Mouse (Mus musculus): ENCODE measurements around the gene Mpdu1.
A peak's percentile ranks its signal among the peaks of the same experiment; 100 is the strongest.
"Not testable (repeated sequence)": the region's sequence is repeated elsewhere in the genome, so short reads cannot be mapped to it uniquely, and the experiment has no call there.

The Mpdu1 gene

DNA sequence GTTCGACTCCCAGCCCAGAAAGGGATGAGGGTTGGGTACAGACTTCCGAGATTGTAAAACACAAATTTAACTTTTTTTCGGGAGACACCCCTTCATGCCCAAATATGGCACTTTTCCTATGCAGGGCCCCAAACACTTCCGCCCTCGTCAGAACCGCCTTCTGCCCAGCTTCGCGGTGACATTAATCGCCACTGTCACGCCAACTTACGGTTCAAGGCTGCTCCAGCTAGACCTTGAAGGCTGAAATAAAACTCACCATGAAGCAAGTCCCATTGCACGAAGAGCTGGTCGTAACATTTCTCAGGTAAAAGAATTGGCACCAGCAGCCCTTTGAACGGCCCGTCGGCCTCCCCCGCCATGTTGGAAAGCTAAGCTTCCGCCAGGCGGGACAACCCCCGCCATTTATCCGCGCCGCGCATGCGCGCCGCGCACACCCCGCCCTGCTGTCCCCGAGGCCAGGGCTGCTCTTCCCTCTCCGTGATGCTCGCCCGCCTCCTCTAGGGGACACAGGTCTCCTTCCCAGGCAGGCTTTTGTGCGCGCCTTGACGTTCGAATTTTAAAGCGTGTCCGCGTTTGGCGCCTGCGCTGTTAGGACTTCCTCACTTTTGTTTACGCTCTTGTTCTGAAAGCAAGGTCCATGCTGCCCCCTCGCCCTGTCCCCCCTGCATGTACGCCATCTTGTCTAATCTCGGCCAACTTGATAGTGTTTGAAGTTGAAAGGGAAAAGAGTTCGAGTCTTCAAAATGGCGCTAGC lies at the start of gene Mpdu1:
TSS of gene Mpdu1 (minus strand) at position 430 of the 754 bp plus-strand sequence.
- DNase-seq (ENCODE audit: low spot score in 2 of 2): peak; percentile 93 to 97

DNA sequence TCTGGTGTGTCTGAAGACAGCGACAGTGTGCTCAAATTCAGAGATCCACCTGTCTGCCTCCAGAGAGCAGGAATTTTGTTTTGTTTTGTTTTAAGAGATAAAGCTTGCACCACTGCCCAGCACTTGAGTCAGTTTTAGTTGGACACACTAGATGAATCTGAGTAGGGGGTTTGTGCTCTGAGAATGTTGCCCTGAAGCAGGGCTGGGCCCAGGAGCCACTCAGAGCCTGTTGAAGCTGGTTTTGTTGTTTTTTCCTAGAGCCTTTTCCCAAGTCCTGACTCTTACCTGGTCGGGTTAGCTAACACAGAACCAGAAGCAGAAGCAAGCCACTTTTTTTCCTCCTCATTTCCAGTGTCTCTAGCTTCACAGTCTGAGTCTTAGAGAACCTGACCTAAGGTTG lies 48.6 kb upstream of the Mpdu1 start:
- no peak for DNase-seq (ENCODE audit: low spot score in 2 of 2)

DNA sequence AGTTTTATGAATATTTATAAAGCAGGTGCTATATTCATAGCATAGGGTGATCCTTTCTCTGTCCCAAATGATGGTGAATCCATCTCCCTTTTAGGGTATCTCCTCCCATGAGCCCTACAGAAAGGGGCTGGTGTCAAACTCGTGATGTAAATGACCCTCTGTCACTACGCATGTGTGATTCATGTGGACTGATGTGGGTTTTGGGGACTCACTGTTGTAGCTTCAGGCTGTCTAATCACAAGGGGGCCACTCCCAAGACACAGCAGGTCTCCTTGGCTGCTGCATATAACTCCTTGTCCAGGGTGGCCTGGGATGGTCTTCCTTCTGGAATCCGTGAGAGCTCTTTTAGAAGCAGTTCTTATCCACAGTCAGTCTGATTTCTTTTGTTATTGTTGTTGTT lies 48.0 kb upstream of the Mpdu1 start:
- no peak for DNase-seq (ENCODE audit: low spot score in 2 of 2)

DNA sequence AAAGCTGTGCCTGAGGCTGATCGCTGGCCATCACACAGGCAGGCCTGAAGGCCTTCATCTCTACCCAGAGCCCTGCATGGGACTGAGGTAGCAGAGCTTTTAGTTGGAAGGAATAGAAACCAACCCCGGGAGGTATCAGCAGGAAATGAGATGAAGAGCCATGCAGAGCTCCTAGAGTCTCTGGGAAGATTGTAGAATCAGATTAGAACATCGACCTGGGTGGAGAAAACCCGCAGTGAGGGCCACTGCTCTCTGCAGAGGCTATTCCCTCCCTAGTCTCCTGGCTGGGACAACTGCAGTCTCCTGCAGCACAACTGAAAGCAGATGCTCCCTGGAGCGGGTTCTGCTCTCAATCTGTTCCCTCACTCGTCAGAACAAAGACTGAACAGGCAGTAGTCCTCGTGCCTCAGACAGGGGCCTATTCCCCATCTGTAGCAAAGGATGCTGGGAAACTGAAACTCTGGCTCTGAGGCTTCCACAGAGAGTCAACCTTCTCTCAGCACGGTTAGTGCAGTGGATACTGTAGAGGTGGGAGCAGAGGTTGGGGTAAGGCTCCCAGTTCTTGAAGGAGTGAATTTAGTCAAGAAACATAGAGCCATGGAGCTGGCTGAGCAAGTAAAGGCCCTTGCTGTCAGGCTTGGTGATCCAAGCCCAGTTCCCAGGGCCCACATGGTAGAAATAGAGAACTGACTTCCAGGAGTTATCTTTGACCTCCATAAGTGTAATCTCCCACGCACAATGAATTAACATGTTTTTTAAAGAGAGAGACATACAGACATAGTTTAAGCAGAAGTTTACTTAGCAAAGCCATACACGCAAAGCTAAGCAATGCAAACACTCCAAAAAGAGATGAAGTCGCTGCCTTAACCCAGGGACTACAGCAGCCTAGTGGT lies 47.4 kb upstream of the Mpdu1 start:
- DNase-seq (ENCODE audit: low spot score in 2 of 2): no peak

DNA sequence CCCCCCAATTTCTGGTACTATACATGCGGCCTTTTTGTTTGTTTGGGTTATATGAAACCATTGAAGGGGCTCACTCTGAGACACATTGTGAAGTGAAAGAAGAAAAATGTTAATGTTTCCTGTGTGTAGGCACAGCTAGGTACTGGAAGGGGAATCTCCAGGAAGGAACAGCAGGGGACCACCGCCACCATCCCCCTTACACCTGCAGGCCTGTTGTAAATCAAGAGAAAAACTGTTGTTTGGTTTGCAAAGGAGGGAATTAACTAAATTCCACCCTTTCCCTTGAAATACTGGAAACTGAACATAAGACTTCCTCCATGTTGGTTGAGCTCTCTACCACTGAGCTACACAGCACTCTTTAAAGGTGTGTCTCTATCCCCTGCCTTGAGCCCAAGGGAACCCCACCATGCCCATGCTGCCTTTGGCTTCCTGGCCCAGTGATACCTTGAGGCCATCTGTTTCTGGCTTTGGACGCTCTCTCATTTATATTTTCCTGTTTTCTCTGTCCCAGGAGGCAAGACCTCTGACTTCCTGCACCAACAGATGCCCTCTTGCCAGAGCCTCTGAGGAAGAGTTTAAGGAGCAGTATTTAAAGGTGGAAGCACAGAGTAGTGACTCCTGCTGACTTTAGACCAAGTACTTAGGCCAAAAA lies 46.3 kb upstream of the Mpdu1 start:
- DNase-seq (ENCODE audit: low spot score in 2 of 2): no peak

DNA sequence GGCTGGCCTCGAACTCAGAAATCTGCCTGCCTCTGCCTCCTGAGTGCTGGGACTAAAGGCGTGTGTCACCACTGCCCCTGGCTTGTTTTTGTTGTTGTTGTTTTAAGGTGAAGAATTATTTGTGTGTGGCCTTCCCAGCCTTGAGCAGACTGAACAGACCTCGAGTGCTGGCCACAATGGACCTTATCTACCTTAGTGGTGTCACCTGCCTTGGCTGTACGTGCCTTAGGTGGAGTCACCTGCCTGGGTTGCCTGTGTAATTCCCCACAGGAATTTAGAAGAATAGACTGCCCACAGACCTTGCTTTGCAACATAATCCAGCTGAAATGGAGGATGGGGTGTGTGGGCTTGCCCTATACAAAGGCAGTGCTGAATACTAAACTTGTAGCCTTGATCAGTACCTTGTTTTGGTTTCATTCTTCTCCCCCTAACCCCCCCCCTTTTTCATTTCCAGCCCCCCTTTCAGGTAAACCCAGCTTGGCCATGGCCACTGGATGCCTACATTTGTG lies 45.5 kb upstream of the Mpdu1 start:
- DNase-seq (ENCODE audit: low spot score in 2 of 2): no peak

DNA sequence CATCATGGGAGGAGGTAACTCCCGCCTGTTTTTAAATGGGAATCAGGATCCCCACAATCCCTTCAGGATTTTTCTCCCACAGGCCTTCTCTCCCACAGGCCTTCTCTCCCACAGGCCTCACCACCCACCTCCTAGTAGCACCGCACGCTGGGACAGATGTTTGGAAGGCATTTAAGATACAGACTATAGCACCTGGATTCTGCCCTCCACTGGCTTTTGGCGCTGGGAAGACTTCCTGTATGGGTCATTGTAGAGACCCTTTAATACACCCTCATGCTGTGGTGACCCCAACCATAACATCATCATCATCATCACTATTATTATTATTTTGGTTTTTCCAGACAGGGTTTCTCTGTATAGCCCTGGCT lies 45.0 kb upstream of the Mpdu1 start:
- no peak for DNase-seq (ENCODE audit: low spot score in 2 of 2)

DNA sequence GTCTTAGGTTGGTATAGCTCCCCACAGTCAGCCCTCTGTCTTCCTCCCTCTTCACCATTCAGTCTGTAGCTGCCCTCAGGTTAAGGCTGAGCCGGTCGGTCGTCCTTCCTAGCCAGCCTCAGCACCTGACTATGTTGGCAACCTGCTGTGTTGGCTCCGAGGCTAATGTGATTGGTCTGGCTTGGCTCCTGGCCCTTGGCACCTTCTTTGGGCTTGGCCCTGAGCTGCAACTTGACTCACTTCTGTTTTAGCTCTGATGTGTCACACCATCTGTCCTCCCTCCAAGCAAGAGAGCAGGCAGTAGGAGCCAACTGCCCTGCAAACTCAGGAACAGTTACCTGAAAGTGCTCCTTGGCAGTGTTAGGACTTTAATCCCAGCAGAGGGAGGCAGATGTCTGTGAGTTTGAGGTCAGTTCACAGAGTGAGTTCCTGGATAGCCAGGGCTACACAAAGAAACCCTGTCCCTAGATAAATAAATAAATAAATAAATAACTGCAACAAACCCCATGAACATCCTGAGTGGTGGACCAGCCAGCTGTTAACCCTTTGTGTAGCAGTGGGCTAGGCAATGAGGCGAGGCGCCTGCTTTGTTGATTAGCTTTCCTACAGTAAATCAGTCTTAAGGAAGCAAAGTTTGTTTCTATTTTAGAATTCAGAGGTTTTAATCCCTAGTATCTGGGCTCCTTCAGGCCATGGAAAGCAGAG lies 44.5 kb upstream of the Mpdu1 start:
- no peak for DNase-seq (ENCODE audit: low spot score in 2 of 2)

DNA sequence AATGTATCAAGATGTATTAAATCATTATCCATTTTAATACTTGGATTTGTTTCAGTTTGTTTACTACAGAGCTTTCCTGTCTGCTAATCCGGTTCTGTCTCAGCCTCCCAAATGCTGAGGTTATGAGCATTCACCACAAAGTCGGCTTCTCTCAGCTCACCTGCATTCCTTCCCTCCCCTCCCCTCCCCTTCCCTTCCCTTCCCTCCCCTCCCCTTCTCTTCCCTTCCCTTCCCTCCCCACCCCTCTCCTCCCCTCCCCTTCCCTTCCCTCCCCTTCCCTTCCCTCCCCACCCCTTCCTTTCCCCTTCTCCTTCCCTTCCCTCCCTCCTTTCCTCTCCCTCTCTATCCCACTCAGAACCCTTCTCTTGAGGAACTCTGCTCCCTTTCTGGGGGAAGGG lies 42.2 kb upstream of the Mpdu1 start:
- no peak for DNase-seq (ENCODE audit: low spot score in 2 of 2)

DNA sequence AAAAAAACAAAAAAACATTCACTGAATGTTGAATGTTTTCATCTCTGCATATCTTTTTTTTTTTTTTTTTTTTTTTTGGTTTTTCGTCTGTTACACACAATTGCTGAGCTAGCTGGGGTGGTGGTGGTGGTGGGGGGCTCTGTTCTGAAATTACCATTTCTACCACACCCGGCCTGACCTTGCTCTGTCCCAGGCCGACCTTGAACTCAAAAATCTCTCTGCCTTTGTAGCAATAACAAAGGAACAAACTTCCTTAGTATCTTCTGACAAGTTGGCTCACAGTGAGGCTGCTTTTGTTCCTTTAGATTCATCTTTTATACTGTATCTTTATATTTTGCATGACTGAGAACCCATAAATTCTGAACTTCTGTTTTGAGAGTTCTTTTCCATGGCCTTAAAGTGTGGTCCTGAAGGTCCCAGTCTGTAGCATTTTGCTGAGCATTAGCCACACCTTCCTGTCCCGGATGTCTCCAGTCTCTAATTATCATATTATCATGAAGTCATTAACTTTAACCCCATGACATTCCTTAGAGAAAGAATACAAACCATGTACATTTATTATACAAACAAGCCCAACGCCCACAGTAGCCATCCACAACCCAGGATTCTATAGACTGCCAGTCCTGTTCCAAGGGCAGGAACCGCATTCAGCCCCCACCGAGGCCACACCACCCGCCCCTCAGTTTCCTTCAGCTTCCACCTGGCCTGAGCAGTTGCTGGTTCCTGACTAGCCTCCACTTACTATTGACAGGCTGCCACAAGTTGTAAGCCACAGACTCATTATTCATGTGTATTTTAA lies 41.6 kb upstream of the Mpdu1 start:
- DNase-seq (ENCODE audit: low spot score in 2 of 2): no peak

DNA sequence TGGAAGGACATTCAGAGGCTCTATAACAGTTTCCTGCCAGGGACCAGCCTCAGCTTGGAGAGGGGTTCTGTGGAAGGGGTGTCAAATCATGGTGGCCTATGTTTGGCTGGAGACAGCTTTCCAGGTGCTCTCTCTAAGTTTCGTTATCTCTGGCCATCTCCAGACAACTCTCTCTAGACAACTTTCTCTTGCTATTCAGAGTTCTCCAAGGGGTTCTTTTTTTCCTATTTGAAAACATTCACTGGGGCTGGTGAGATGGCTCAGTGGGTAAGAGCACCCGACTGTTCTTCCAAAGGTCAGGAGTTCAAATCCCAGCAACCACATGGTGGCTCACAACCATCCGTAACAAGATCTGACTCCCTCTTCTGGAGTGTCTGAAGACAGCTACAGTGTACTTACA lies 40.9 kb upstream of the Mpdu1 start:
- not testable (repeated sequence) for DNase-seq (ENCODE audit: low spot score in 2 of 2)

DNA sequence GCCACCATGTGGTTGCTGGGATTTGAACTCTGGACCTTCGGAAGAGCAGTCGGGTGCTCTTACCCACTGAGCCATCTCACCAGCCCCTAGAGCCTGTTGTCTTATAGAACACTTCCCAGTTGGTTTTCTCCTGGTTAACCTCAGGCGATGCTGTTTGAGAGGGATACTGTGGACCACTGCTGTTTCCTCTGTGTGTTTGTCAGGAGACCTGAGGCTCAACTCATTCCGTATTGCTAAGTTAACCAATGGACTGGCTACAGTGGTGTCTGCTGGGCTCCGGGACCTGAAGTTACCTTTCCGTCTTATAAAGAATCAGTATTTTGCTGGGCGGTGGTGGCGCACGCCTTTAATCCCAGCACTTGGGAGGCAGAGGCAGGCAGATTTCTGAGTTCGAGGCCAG lies 40.4 kb upstream of the Mpdu1 start:
- DNase-seq (ENCODE audit: low spot score in 2 of 2): not testable (repeated sequence)

DNA sequence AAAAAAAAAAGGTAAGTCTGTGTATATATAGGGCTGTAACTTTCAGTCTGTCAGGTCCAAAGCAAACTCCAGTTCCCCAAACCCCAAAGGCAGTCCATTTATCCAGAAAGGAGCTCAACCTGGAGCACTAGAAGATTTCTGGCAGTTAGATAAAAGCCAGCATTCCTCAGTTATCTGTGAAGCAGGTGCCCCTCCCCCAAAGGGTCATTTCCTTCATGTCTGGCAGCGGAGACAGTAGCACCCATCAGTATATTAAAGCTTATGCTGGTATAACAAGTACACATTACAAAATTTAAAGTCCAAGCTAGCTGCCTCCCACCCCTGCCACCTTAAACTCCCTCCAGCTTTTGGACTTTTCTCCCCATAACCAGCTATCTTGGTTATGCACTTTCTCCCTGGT lies 37.2 kb upstream of the Mpdu1 start:
- no peak for DNase-seq (ENCODE audit: low spot score in 2 of 2)

DNA sequence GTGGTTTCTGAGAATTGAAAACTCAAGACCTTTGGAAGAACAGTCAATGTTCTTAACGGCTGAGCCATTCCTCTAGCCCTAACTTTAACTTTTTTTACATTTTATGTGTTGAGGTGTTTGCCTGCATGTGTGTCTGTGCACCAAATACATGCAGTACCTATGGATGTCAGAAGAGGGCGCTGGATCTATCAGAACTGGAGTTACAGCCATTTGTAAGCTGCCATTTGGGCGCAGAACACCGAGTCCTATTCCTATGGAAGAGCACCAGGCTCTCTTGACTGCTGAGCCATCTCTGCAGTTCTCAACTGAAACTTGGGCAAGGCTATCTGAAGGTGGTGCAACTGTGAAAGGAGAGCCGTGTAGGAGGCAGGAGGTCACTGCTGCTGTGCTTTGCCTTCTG lies 36.1 kb upstream of the Mpdu1 start:
- DNase-seq (ENCODE audit: low spot score in 2 of 2): no peak

DNA sequence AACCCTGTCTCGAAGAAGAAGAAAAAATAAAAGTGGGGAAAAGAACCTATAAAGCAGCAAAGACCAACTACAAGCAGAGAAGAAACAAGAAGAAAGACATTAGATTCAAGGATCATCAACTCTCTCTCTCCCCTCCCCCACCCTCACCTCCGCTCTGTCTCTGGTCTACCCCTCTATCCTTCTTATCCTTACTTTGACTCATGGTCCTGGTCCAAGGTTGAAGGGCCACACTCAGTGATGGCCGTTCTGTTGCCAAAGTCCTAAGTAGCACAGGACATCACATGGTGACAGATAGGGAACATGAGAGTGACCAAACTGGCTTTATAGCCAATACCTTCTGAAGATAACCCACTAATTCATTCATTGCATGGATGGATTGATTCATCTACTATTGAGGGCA lies 35.0 kb upstream of the Mpdu1 start:
- no peak for DNase-seq (ENCODE audit: low spot score in 2 of 2)

DNA sequence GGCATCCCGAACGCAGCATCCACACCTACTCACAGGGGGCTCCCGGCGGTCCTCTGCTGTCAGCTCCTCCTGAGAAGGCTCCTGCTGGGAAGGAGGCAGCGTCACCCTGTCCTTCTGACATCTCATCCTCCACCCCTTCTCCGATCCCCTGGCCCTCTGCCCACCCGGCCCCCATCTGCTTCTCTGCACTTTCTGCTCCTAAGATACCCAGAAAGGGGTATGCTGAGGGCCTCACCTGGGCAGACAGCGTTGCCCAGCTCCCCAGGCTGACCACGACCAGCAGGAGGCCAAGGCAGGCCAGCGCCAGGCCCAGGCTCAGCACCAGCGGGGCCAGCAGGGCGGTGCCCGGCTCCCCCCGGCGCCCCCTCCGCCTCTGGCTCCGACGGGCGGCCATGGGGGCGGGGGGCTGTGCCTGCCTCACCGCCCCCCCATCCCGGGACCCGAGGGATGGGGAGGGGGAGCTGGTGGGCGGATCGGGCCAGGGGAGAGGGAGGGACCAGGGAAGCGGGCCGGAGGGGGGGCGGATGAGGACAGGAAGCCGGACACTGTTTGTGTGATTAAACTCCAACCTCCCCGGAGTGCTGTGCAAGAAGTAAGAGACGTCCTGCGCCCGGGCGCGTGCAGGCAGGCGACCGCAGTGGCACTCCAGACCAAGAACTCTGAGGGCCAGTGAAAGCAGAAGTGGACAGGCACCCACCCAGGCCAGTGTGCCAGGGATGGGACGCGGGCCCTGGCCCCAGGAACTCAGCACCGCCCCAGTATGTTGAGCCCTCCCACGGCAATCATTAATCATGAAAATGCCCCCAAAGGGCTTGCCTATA lies 33.1 kb upstream of the Mpdu1 start, which contains the start of the genes Tnfsf12 and Tnfsfm13:
TSS of gene Tnfsf12 (minus strand) at position 489 of the 821 bp plus-strand sequence.
TSS of gene Tnfsfm13 (minus strand) at position 738 of the 821 bp plus-strand sequence.
- peak in 1 of 2 experiments; percentile 33 for DNase-seq (ENCODE audit: low spot score in 2 of 2)

DNA sequence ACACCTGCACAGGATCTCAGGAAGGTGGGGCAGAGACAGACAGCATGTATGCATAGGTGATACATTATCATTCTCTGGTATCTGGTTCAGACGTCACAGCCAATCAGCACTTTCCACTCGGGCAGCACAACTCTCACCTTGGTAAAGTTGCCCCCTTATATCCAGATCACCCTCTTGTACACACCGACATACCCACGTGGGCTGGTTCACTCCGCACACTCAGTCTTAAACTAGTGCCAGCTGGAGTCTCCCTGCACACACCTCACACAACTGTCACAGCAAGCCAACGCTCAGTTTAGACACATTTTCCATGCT lies 32.6 kb upstream of the Mpdu1 start:
- DNase-seq (ENCODE audit: low spot score in 2 of 2): no peak

DNA sequence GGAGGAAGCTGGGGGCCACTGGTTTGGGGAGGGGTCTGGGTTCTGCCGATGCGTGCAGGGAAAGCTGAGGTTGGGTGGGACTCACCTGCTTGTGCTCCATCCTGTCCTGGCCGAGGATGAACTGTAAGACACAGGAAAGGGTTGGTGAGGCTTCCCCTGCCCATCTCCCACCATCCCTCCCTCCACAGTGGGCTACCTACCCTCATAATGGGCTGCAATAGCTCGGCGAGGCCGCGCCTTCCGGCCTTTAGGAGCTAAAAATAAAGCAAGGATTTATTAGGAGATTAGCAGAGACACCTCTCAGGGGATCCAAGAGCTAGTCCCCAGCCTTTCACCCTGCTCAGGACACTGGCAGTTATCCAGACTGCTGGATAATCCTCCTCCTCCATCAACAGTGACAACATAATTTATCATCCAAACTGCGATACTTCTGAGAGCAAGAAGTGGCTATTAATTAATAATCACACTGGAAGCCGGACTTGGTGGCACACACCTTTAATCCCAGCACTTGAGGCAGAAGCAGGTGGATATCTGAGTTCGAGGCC lies 31.1 kb upstream of the Mpdu1 start:
- DNase-seq (ENCODE audit: low spot score in 2 of 2): no peak

DNA sequence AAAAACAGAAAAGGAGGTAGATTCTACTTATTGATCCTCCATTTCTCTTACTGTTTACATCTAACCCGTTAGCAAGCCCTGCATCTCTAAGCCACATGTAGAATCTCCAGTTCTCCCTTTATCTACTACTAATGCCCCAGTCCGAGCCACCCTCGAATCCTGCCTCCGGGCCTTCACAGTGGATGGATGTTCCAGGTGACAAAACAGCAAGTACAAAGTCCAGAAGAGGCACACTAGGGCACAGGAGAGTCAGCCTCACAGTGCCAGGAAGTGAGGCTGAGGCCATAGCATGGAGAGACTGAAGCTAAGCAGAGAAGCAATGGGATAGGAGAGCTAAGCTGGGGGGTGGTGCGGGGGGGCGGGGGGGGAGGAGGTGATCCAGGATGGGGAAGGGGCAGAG lies 30.4 kb upstream of the Mpdu1 start:
- no peak for DNase-seq (ENCODE audit: low spot score in 2 of 2)

Measured in spleen, postnatal 4 days (tissue).